Mouse (Mus musculus) CH12.LX (cell line): Measurements from ENCODE around the gene Grwd1. TPM values are rescaled to one million over a fixed set of nuclear protein-coding genes. Genes with fewer than 3 reads are reported as not detected.

Source experiments
- DNase-seq: peaks from one replicate; pipeline ENCODE4 v3.0.0-alpha.2; 2013; ENCODE audit errors: extremely low read depth
- H3K27ac ChIP-seq: 2 replicates; pipeline ENCODE4 v1.5.1; 2012; ENCODE audit warnings: low read depth, mild to moderate bottlenecking, control low read depth, moderate library complexity; ENCODE audit not compliant: insufficient read depth
- H3K27me3 ChIP-seq: replicated peaks from 2 replicates; pipeline ENCODE3; 2012; ENCODE audit warnings: inconsistent platforms
- H3K36me3 ChIP-seq, 2 experiments: replicated peaks in 1 of 2; 2 replicates each; pipeline versions ENCODE3 to v1.6.1; 2012; ENCODE audit warnings: inconsistent platforms in 1 of 2, low read length in 1 of 2, mild to moderate bottlenecking in 1 of 2, mixed read lengths in 1 of 2, moderate library complexity in 1 of 2; ENCODE audit not compliant: control insufficient read depth in 1 of 2, insufficient read depth in 1 of 2
- H3K4me1 ChIP-seq, 2 experiments: 2 replicates each; pipeline ENCODE4 v1.6.1; 2012; ENCODE audit warnings: inconsistent platforms in 1 of 2, moderate library complexity in 1 of 2; ENCODE audit not compliant: insufficient read depth in 2 of 2, control insufficient read depth in 1 of 2
- H3K4me2 ChIP-seq: 2 replicates; pipeline ENCODE4 v1.6.1; 2012; ENCODE audit warnings: low read depth, mild to moderate bottlenecking, control low read depth; ENCODE audit not compliant: poor library complexity, insufficient read depth, severe bottlenecking
- H3K4me3 ChIP-seq, 3 experiments: fragments of 150-350 bp in 1 of 3; sonication (generic) in 1 of 3; replicated peaks in 1 of 3; 2 replicates each; pipeline versions ENCODE3 to v1.5.1; 2011 to 2012; ENCODE audit warnings: low read depth in 2 of 3, low read length in 2 of 3, mild to moderate bottlenecking in 2 of 3, moderate library complexity in 2 of 3, control low read depth in 1 of 3, improper control_type of control experiment in 1 of 3, inconsistent platforms in 1 of 3, mixed read lengths in 1 of 3; ENCODE audit not compliant: poor library complexity in 1 of 3
- H3K79me2 ChIP-seq: replicated peaks from 2 replicates; pipeline ENCODE4 v1.6.1; 2012; ENCODE audit warnings: mild to moderate bottlenecking, moderate library complexity; ENCODE audit not compliant: control insufficient read depth, poor library complexity, insufficient read depth, severe bottlenecking; ENCODE audit errors: extremely low read depth
- H3K9ac ChIP-seq: 2 replicates; pipeline ENCODE4 v1.6.1; 2012; ENCODE audit warnings: low read depth, mild to moderate bottlenecking, control low read depth, moderate library complexity; ENCODE audit not compliant: insufficient read depth
- H3K9me3 ChIP-seq: replicated peaks from 2 replicates; pipeline ENCODE3; 2012; ENCODE audit warnings: low read length, inconsistent platforms, mixed read lengths
- BHLHE40 ChIP-seq: IDR thresholded peaks from 2 replicates; pipeline ENCODE4 v1.6.1; 2011; ENCODE audit warnings: mild to moderate bottlenecking, low read depth, low read length, improper control_type of control experiment
- CHD1 ChIP-seq: IDR thresholded peaks from 2 replicates; pipeline ENCODE4 v1.6.1; 2012; ENCODE audit warnings: low read depth, low read length, improper control_type of control experiment, inconsistent platforms
- ETS1 ChIP-seq: conservative IDR thresholded peaks from 2 replicates; pipeline ENCODE4 v1.6.1; 2012; ENCODE audit warnings: low read depth, mild to moderate bottlenecking, inconsistent platforms, low read length, improper control_type of control experiment, moderate library complexity
- HCFC1 ChIP-seq: IDR thresholded peaks from 2 replicates; pipeline ENCODE4 v1.6.1; 2012; ENCODE audit warnings: low read depth, mild to moderate bottlenecking, inconsistent platforms, low read length, improper control_type of control experiment
- JUN ChIP-seq: IDR thresholded peaks from 2 replicates; pipeline ENCODE4 v1.6.1; 2011; ENCODE audit warnings: low read depth, mild to moderate bottlenecking, low read length, improper control_type of control experiment, moderate library complexity; ENCODE audit not compliant: insufficient read depth
- JUND ChIP-seq: conservative IDR thresholded peaks from 2 replicates; pipeline ENCODE4 v1.6.1; 2011; ENCODE audit warnings: low read depth, low read length, improper control_type of control experiment
- KAT2A ChIP-seq: IDR thresholded peaks from 2 replicates; pipeline ENCODE4 v1.6.1; 2012; ENCODE audit warnings: low read length, improper control_type of control experiment, inconsistent platforms; ENCODE audit not compliant: insufficient replicate concordance
- MAX ChIP-seq: IDR thresholded peaks from 2 replicates; pipeline ENCODE4 v1.6.1; 2011; ENCODE audit warnings: low read length, improper control_type of control experiment
- MYC ChIP-seq: IDR thresholded peaks from 2 replicates; pipeline ENCODE4 v1.6.1; 2011; ENCODE audit warnings: low read depth, mild to moderate bottlenecking, improper control_type of control experiment, low read length
- NELFE ChIP-seq: IDR thresholded peaks from 2 replicates; pipeline ENCODE4 v1.6.1; 2011; ENCODE audit warnings: low read depth, low read length, improper control_type of control experiment
- NRF1 ChIP-seq: IDR thresholded peaks from 2 replicates; pipeline ENCODE4 v1.6.1; 2014; ENCODE audit warnings: low read depth, mild to moderate bottlenecking, inconsistent platforms, low read length, improper control_type of control experiment, moderate library complexity
- PAX5 ChIP-seq: IDR thresholded peaks from 2 replicates; pipeline ENCODE4 v1.6.1; 2012; ENCODE audit warnings: low read length, inconsistent platforms, mixed read lengths
- POLR2A ChIP-seq: IDR thresholded peaks from 2 replicates; pipeline ENCODE4 v1.6.1; 2011; ENCODE audit warnings: low read depth, mild to moderate bottlenecking, improper control_type of control experiment, low read length
- SIN3A ChIP-seq: IDR thresholded peaks from 2 replicates; pipeline ENCODE4 v1.6.1; 2012; ENCODE audit warnings: low read length, improper control_type of control experiment, inconsistent platforms
- TCF12 ChIP-seq: IDR thresholded peaks from 2 replicates; pipeline ENCODE4 v1.6.1; 2014; ENCODE audit warnings: low read depth, mild to moderate bottlenecking, inconsistent platforms, low read length, improper control_type of control experiment
- UBTF ChIP-seq: IDR thresholded peaks from 2 replicates; pipeline ENCODE4 v1.6.1; 2012; ENCODE audit warnings: low read depth, mild to moderate bottlenecking, inconsistent platforms, low read length, improper control_type of control experiment, moderate library complexity
- USF1 ChIP-seq: IDR thresholded peaks from 2 replicates; pipeline ENCODE4 v1.6.1; 2014; ENCODE audit warnings: low read depth, mild to moderate bottlenecking, inconsistent platforms, low read length, improper control_type of control experiment
- USF2 ChIP-seq: conservative IDR thresholded peaks from 2 replicates; pipeline ENCODE4 v1.6.1; 2011; ENCODE audit warnings: low read depth, low read length, improper control_type of control experiment
- ZKSCAN1 ChIP-seq: IDR thresholded peaks from 2 replicates; pipeline ENCODE4 v1.6.1; 2012; ENCODE audit warnings: low read depth, inconsistent platforms, low read length, improper control_type of control experiment, borderline replicate concordance
- ZNF384 ChIP-seq: IDR thresholded peaks from 2 replicates; pipeline ENCODE4 v1.6.1; 2012; ENCODE audit warnings: low read depth, low read length, improper control_type of control experiment, inconsistent platforms
- dilution Hi-C: fragments of 300-500 bp; cut with MboI; formaldehyde crosslinking; loops from 2 replicates; pipeline ENCODE4 v1.14.3; 2020; ENCODE audit warnings: low sequenced_read_pairs; ENCODE audit not compliant: extremely low pct_unique_long_range_greater_than_20kb, extremely low pct_ligation_motif_present
- in situ Hi-C: fragments of 300-500 bp; cut with MboI; formaldehyde crosslinking; loops from 3 replicates; pipeline ENCODE4 v1.14.3; 2019; ENCODE audit warnings: low sequenced_read_pairs, low pct_ligation_motif_present, low pct_unique_long_range_greater_than_20kb, mixed read lengths
- polyA plus RNA-seq: library from polyadenylated mRNA; unstranded; fragments of >175 nt; gene quantifications from 2 replicates; pipeline ENCODE4 v1.2.1, GENCODE M21; 2012; ENCODE audit warnings: low read depth; ENCODE audit not compliant: insufficient read length
- total RNA-seq, 2 experiments: library from RNA; depleted of rRNA; stranded (reverse); fragments of 300-350 nt in 1 of 2; fragments of >200 nt in 1 of 2; gene quantifications; 2 replicates each; pipeline ENCODE4 v1.2.3; 2012 to 2014

Grwd1 gene
- total and polyA plus RNA-seq, 3 experiments: 83.0 to 108 (median 88.1) TPM

DNA sequence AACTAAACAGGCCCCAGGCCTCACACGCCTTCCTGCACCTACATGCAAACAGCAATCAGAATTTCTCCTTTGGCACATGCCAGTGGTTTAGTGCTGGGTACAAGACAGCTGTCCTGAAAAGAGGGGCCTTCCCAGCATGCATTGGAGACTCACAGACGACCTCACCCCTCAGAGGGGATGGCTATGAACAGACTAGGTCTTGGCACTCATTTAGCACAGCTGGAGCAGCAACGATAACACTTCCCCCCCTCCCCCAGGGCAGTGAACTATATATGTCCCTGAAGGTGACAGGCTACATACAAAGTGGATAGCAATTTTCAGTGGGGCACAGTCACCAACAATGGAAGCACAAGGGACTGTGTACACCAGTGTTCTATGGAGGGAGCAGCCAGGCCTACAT is 33.7 kb upstream of the Grwd1 start:
- Histone ChIP-seq H3K27me3 (peaks cover 79% of the 10 kb centered on the region), H3K9me3 (peaks cover 6% of the 10 kb centered on the region), H3K36me3 (no peaks in the 10 kb centered on the region), H3K27ac (no peak overlapping the region), H3K79me2 (no peaks in the 10 kb centered on the region), H3K4me1 (no peaks in the 10 kb centered on the region; a peak in 1 of 4 replicates), H3K4me3 (no peak overlapping the region), H3K4me2 (no peak overlapping the region), H3K9ac (no peak overlapping the region)
- no peak for DNase-seq
- dilution Hi-C loops: no loop called here
- TF ChIP-seq ETS1 (no peak), JUN (no peak), HCFC1 (no peak), SIN3A (no peak), CHD1 (no peak), BHLHE40 (no peak), UBTF (no peak), NELFE (no peak)
- in situ Hi-C loops: no loop called here

DNA sequence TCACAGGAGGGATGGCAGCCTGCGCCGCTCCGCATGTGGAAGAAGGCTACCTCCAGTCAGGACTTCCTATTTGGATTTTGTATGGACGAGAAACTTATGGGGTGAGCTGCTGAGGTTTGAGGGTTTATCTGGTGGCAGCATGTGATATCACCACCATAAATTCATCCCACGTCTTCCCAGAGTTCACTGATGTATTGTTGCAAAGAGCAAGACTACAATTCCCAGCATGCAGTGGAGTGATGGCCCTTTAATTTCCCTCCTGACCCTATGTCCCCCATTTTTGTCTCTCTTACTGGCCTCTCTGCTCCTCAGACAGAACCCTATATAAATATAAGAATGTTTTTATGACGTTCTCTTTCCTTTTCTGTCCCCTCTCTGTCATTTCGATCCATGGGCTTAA is 32.1 kb upstream of the Grwd1 start:
- Histone ChIP-seq H3K9ac (no peak overlapping the region), H3K79me2 (no peaks in the 10 kb centered on the region), H3K4me3 (no peak overlapping the region), H3K4me2 (no peak overlapping the region), H3K27me3 (peaks cover 73% of the 10 kb centered on the region), H3K4me1 (no peaks in the 10 kb centered on the region; a peak in 1 of 4 replicates), H3K27ac (no peak overlapping the region), H3K9me3 (peaks cover 6% of the 10 kb centered on the region), H3K36me3 (no peaks in the 10 kb centered on the region)
- in situ Hi-C loops: no loop called here
- dilution Hi-C loops: no loop called here
- no peak for DNase-seq
- TF ChIP-seq USF2 (no peak), HCFC1 (0 out of 2 replicates have a peak, but pooled peaks have one; percentile 37)

DNA sequence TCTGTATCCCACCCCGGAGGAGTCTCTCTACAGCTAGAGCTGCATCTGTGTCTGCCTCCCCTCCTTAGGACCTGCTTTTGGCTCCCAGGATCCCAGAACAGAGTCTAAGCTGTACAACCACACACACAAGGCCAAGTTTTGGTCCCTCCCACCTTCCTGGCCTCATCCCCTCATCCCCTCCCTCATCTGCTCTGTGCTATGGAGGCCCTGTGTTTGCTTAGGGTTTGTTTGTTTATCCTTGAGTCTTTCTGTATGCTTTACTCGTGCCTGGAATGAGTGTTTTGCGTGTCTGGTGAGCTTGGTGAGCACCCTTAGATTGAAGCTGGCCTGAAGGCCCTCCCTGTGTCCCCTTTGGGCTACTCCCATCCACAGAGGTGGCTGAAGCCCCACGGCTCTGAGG is 28.3 kb upstream of the Grwd1 start:
- no peak for DNase-seq
- Histone ChIP-seq H3K27me3 (peaks cover 63% of the 10 kb centered on the region), H3K9ac (no peak overlapping the region), H3K4me3 (no peak overlapping the region), H3K79me2 (no peaks in the 10 kb centered on the region), H3K4me2 (no peak overlapping the region), H3K9me3 (no peaks in the 10 kb centered on the region), H3K27ac (no peak overlapping the region), H3K4me1 (no peaks in the 10 kb centered on the region)
- dilution Hi-C loops (no loop called here), in situ Hi-C loops (no loop called here)
- TF ChIP-seq ZKSCAN1 (no peak), SIN3A (no peak), POLR2A (no peak), TCF12 (no peak), ZNF384 (no peak), USF1 (no peak), KAT2A (no peak), MAX (no peak), NRF1 (no peak), PAX5 (no peak), JUND (no peak), MYC (no peak), NELFE (no peak)
- TF ChIP-seq, all 38 proteins: peak for 0
- no peaks in the 10 kb centered on the region for H3K36me3 ChIP-seq
